Mouse (Mus musculus): ENCODE data around the gene Krit1.

The Krit1 gene

DNA sequence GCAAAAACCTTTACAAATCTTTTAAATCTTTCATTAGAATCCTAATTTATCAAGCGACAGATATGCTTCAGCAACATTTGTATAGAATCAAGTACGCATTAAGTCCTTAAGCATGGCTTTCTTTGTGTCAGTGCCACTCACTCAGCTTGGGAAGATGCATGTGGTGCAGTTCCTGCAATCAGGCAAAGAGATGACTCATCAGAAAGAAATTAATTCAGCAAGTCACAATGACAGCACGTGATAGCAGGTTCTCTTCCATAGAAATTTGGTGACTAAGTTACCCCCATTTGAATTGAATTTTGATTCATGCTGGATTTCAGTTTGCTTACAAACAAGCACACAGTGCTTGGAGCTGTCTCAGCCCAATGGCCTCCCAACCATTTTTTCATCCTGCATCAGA, 70.5 kb downstream of the Krit1 start:
- in situ Hi-C loops (cut with MboI, MseI) = loop anchor here in 1 of 2 experiments (25.0 kb wide), 1 partner anchor 714 kb away; no protein-coding TSS in a partner anchor

DNA sequence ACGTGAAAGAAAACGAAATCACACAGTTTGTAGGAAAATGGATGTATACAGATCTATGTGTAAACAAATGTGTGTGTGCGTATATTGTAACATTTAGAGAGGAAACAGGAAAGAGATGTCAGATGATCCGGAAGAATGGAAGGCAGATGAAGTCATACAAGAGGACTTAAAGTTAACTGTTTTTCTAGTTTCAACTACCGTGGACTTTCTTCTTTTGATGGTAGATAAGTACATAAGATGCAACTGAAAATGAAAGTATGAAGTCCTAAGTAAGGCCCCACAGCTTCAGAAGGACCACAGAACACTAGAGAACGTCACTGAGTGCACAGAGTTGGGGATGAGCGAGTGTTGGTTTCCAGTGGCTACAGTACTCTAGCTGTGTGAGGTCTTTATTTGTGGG, 83.9 kb downstream of the Krit1 start:
- in situ Hi-C loops (cut with MboI, MseI) = loop anchor here (5.0 kb wide), 2 partner anchors 320 to 325 kb away; no protein-coding TSS in a partner anchor

DNA sequence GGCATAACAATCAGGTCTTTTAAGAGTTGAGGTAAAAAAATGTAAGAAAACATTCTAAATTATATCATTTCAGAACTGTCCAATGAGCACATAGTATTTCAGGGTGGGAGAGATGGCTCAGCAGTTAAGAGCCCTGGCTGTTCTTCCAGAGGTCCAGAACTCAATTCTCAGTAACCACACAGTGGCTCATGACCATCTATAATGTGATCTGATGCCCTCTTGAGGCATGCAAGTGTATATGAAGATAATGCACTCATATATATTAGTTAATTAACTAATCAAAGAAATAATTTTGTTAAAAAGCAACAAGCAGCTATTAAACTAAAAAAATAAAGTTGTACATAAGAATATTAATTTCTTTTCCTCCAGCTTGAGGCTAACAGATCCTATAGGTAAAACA, 86.2 kb downstream of the Krit1 start:
- in situ Hi-C loops (cut with MboI, MseI) = loop anchor here (5.0 kb wide), 2 partner anchors 318 to 323 kb away; no protein-coding TSS in a partner anchor

DNA sequence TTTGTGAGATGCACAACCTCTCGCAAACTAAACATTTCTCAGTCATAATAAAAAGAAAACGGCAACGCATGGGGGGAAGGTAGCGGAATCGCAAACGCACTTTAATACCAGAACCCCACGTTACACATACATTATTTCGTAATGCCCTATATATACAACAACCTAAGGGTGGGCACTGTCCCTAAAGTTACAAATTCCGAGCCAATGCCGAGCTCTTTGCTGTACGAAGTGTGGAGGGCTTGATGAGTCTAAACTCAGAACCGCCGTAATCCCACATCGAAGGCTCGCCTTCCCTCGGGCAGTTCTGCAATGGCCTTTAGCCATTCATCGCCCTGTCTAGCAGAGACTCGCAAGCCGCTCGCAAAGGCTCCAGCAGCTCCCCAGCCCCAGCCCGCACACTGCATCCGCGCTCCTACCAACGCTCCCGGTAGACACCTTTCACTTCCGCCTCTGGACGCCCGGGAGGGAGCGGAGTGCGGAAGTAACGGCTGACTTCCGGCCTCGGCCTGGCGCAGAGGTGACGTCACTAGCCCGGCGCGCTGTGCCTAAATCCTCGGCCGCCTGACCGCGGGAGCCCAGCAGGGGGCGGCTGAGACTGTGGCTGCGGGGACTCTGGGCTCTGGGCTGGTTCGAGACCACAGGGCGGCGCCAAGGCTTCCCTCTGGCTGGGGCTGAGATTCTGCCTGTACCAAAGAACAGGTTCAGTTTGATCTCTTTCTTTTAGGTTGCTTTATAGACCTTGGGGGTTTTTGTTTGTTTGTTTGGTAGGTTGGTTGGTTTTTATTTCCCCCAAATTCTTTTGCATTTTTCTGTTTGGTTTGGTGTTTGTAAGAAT, 90.7 kb downstream of the Krit1 start, which contains the start of gene Mterf1a:
Mterf1a (minus strand) TSS at position 475 of the 835 bp plus-strand sequence.
- in situ Hi-C loops (cut with MboI, MseI) = loop anchor here in 1 of 2 experiments (5.0 kb wide), 2 partner anchors 209 to 299 kb away; partner anchors contain the start of genes Cyp51 and Mterf1b

DNA sequence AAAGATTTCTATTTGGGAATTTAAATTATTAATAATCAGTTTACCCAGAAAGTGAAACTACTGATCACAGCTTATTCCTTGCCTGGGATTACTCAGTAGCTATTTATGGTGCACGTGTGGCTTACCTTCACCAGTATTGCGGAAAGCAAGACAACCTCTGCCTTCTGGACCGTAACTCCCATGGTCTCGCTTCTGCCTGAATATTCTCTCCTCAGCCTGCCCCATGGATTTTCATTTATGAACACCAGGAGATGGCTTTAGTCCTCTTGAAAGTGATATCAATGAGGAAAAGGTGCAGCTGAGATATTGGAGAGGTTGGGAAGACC, 91.3 kb downstream of the Krit1 start:
- in situ Hi-C loops (cut with MboI, MseI) = loop anchor here in 1 of 2 experiments (5.0 kb wide), 2 partner anchors 208 to 298 kb away; partner anchors contain the start of genes Cyp51 and Mterf1b
